Mouse (Mus musculus): Measurements from ENCODE around the gene Wnk1.
"Not testable (repeated sequence)": the region's sequence is repeated elsewhere in the genome, so short reads cannot be mapped to it uniquely, and the experiment has no call there.

Wnk1 gene

GRCm38 (mm10) chr6:120038366-120039255 is at the start of gene Wnk1:
Wnk1 (minus strand) TSS chr6:120038672.
- in situ Hi-C loops (cut with MboI), result loop anchor here (5.0 kb wide), 1 partner anchor 154 kb away; no protein-coding TSS in a partner anchor

- in situ Hi-C loops (cut with MboI), result not testable (repeated sequence)
These were observed 48.6 kb upstream of the Wnk1 start for GRCm38 (mm10) chr6:120087041-120087440.

GRCm38 (mm10) chr6:120085832-120086231 is 47.4 kb upstream of the Wnk1 start:
- in situ Hi-C loops (cut with MboI), result no loop called here

- in situ Hi-C loops (cut with MboI), result no loop called here
These were observed 46.5 kb upstream of the Wnk1 start for GRCm38 (mm10) chr6:120084983-120085382.

GRCm38 (mm10) chr6:120083442-120083841 is 45.0 kb upstream of the Wnk1 start:
- in situ Hi-C loops (cut with MboI), result no loop called here

- in situ Hi-C loops (cut with MboI), result no loop called here
These were observed 44.5 kb upstream of the Wnk1 start for GRCm38 (mm10) chr6:120082951-120083411.

GRCm38 (mm10) chr6:120082251-120082950 is 43.9 kb upstream of the Wnk1 start:
- in situ Hi-C loops (cut with MboI), result no loop called here

- in situ Hi-C loops (cut with MboI), result no loop called here
These were observed 43.0 kb upstream of the Wnk1 start for GRCm38 (mm10) chr6:120081516-120081915.

- in situ Hi-C loops (cut with MboI), result no loop called here
These were observed 41.1 kb upstream of the Wnk1 start for GRCm38 (mm10) chr6:120079547-120079946.

- in situ Hi-C loops (cut with MboI), result no loop called here
These were observed 38.4 kb upstream of the Wnk1 start for GRCm38 (mm10) chr6:120076619-120077450.

GRCm38 (mm10) chr6:120072630-120073029 is 34.2 kb upstream of the Wnk1 start:
- in situ Hi-C loops (cut with MboI), result no loop called here

GRCm38 (mm10) chr6:120069546-120069945 is 31.1 kb upstream of the Wnk1 start:
- in situ Hi-C loops (cut with MboI), result no loop called here

GRCm38 (mm10) chr6:120065552-120066177 is 27.2 kb upstream of the Wnk1 start:
- in situ Hi-C loops (cut with MboI), result no loop called here

GRCm38 (mm10) chr6:120064627-120065026 is 26.2 kb upstream of the Wnk1 start:
- in situ Hi-C loops (cut with MboI), result no loop called here

GRCm38 (mm10) chr6:120062934-120063333 is 24.5 kb upstream of the Wnk1 start:
- in situ Hi-C loops (cut with MboI), result no loop called here

- in situ Hi-C loops (cut with MboI), result no loop called here
These were observed 17.4 kb upstream of the Wnk1 start for GRCm38 (mm10) chr6:120055666-120056540.

GRCm38 (mm10) chr6:120054412-120054811 is 15.9 kb upstream of the Wnk1 start:
- in situ Hi-C loops (cut with MboI), result no loop called here

GRCm38 (mm10) chr6:120047705-120048292 is 9.3 kb upstream of the Wnk1 start:
- in situ Hi-C loops (cut with MboI), result no loop called here

- in situ Hi-C loops (cut with MboI), result no loop called here
These were observed 6.9 kb upstream of the Wnk1 start for GRCm38 (mm10) chr6:120045406-120045805.

- in situ Hi-C loops (cut with MboI), result no loop called here
These were observed 4.3 kb upstream of the Wnk1 start for GRCm38 (mm10) chr6:120042632-120043220.

Data from mature B cell (primary cell).